Mouse (Mus musculus) adrenal gland, postnatal 10 days (tissue): Measurements from ENCODE around the gene Rrp1b. TPM values are rescaled to one million over a fixed set of nuclear protein-coding genes. Genes with fewer than 3 reads are reported as not detected.

Experiments
- DNase-seq: peaks from one replicate; pipeline ENCODE4 v3.0.0; 2021; ENCODE audit warnings: mixed read lengths
- long read RNA-seq, 2 experiments: library from polyadenylated mRNA; stranded (forward); transcript quantifications; one replicate each; pipeline ENCODE4 v2.0.0; 2021
- total RNA-seq, 2 experiments: library from RNA; stranded (reverse); gene quantifications; 2 replicates each; pipeline ENCODE4 v1.2.3; 2021

Gene Rrp1b
- total RNA-seq = 10 to 100 TPM; 15.5 to 21.7 TPM
- long read RNA-seq, experiment 1, partial matches to known transcripts = 0 of 2 reads
- long read RNA-seq, experiment 1, other reads (novel, unspliced or antisense) = 2 of 2 reads
- long read RNA-seq, experiment 2, partial matches to known transcripts = 1 of 2 reads
- long read RNA-seq, experiment 2, other reads (novel, unspliced or antisense) = 1 of 2 reads

DNA sequence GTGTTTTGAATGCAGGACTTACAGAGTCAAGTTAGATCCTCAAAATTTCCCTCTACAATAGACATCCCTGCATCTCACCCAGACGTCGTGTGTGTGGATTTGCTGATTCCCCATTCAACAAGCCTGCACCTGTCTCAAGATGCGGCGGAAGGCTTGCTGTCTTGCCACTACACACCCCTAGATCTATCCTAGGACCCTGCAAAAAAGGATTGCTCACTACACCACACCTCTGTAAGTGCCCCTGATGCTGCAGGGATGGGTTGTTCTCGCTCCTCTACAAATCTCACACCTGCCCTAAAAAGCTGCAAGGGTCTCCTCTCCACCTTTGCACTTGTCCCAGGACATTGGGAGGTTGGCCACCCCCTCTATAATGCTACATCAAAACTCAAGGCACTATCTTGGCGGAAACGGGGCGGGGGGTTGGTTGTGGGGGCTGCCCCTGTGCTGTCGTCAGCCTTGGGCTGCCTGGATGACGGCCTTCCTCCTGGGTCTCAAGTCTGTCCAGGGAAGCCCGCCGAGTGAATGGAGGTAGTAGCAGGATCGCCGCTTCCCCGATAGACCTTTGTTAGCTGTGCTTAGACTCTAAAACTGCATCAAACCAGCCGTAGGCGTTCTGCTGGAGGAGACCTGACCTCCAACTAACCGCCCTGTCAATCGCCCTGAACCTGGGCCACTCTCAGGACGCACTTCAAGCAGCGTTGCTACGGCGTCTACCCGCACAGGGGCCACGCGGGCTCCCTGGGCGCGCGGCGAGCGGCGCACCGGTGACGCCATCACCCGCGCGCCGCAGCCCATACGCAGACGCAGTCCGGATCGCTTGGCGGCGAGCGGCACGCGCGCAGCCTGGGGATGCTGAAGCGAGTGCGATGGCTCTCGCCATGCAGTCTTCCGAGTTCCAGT is at the start of gene Rrp1b, which contains the start of gene Hsf2bp:
Gene Rrp1b, plus strand, starts transcription at position 492 of the 900 bp plus-strand sequence.
Gene Hsf2bp, minus strand, starts transcription at position 741 of the 900 bp plus-strand sequence.
- peak; percentile 90 for DNase-seq

GRCm38 (mm10) chr17:31986915-31987314 is 49.0 kb upstream of the Rrp1b start:
- no peak for DNase-seq

DNA sequence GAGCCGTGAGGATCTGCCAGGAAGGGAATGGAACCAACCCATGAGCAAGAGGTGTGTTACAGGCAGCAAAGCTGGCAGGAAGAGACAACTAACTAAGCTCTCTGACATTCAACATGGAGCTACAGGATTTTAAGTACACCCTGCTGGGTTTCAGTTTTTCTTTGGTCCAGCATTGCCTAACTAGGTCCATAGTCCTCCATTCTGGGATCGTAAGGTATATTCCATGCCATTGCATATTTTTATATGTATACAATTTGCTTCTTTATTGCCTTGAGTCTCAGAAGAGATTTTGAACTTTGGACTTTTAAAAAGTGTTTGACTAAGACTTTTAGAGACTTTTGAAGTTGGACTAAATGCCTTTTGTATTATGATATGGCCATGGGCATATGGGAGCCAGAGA is 46.9 kb upstream of the Rrp1b start:
- DNase-seq = no peak

- DNase-seq = no peak
Observed at GRCm38 (mm10) chr17:31992004-31992403, 43.9 kb upstream of the Rrp1b start.

- no peak for DNase-seq
Observed at GRCm38 (mm10) chr17:31993354-31993753, 42.5 kb upstream of the Rrp1b start.

GRCm38 (mm10) chr17:31994132-31994531 is 41.8 kb upstream of the Rrp1b start:
- DNase-seq = no peak

GRCm38 (mm10) chr17:31995784-31996183 is 40.1 kb upstream of the Rrp1b start:
- DNase-seq = no peak

DNA sequence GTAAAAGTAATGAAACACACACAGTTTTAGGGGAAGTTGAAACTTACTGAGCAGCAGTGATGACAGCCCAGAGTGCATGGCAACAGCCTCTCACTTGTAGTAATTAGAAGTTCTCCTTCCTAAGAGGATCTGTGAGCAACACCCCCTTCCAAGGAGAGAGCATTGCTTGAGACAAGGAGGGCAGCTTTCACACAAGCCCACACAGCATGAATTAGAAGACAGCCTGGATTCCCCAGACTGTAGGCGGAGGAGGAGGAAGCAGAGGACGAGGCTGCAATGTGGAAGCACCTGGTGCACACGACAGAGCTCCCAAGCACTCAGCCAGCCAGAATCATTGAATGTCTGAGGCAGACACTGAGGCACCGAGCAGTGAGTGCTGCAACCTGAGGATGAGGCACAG is 39.6 kb upstream of the Rrp1b start:
- DNase-seq = no peak

DNA sequence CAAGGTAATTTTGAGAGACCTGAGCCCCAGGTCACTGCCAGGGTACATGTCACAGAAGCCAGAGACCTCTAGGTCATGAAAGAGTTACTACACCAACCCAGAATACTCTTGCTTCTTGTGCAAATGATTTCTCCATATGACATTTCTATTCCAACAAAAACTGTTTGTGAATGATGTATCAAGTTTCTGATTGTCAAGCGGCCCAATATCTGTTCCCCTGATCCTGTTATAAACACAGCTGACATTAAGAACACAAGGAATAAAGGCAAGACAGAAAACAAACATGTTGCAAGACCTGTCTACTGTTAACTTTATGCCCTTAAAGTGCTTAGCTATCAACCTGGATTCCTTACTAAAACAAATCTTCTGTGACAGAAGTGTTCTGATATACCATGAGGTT is 37.5 kb upstream of the Rrp1b start:
- no peak for DNase-seq

DNA sequence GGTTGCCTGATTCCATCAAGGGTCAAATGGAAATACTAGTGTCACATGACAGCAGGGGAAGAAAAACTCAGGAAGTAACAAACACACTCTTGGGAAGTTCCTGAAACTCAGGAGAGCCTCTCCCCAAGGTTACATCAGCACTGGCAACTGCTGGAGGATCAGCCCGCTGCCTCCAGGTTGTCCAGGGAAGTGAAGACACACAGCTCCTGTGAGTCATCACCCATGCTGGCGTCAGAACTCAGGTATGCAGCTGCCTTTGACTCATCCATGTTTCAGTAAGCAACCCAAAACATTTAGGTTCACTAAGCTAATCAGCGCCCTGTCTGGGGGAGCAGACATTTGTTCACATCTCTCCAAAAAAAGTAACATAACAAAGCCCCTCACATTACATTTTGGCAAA is 32.6 kb upstream of the Rrp1b start:
- DNase-seq = no peak

- no peak for DNase-seq
Observed at GRCm38 (mm10) chr17:32006800-32007199, 29.1 kb upstream of the Rrp1b start.

GRCm38 (mm10) chr17:32011694-32012093 is 24.2 kb upstream of the Rrp1b start:
- no peak for DNase-seq

GRCm38 (mm10) chr17:32012254-32012653 is 23.6 kb upstream of the Rrp1b start:
- no peak for DNase-seq

- no peak for DNase-seq
Observed at GRCm38 (mm10) chr17:32013659-32014058, 22.2 kb upstream of the Rrp1b start.

DNA sequence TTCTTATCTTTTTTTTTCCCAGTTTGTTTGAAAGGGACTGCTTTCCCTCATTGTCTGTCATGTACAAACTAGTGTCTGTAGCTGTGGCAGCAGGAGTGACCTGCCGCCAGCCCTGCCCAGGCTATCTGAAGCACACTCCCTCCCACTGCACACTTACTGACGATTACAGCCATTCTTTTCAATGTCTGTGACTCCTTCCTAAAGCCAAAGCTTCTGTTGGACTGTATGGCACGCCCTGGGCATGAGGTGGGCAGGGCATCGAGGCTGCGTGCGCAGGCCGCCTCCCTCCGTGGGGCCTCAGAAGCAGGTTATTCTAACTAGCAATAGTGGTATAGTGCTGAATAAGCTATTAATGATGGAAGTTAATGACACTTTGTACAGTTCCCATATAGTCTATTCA is 19.4 kb upstream of the Rrp1b start:
- DNase-seq = no peak

DNA sequence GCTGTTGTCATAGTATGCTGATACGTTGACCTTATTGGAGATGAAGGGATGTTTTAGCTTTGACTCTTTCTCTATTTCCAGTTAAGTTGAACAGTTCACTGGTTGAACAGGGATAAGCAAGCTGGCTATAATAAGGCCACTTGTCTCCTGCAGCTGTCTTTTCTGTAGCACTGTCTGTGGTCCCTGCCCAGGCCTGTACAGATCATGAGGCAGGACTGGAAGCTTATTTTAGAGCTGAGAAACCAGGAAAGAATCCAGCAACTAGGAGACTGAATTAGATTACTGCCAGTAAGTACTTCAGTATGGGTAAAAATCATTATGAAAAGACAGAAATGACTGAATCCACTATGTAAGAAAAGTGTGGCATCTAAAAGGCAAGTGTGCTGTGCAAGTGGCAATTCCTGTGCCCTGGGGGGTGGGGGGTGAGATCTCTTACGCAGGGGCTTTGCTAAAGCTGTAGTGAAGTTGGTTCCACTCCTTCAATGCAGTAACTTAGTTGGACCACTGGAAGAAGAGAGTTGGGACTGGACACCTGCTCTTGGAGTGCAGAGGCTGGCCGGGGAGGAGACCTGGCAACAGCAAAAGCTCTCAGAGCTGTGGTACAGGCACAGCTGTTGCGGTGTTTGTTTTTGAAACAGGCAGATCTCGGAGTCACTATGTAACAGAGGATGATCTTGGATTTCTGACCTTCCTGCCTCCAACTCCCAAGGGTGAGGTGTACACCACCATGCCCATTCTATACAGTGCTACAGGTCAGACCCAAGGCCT is 17.6 kb upstream of the Rrp1b start:
- no peak for DNase-seq

DNA sequence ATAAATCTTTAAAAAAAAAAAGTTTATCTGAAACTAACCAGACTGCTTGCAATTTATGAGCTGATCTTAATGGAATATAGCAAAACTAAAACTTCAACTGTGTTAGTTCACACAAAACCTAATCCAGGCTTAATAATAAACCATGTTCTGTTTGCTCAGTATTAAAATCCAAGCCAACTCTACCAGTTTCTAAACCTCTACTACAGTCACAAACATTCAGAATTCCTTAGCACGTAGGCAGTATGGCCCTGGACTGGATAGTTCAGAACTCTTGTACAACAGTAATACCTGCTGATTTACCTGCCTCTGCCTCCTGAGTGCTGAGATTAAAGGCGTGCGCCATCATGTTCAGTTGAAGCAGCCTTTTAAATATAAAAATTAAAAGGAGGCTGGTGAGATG is 13.9 kb upstream of the Rrp1b start:
- no peak for DNase-seq

GRCm38 (mm10) chr17:32022551-32022950 is 13.3 kb upstream of the Rrp1b start:
- no peak for DNase-seq

GRCm38 (mm10) chr17:32023088-32023487 is 12.8 kb upstream of the Rrp1b start:
- DNase-seq = peak; percentile 25

DNA sequence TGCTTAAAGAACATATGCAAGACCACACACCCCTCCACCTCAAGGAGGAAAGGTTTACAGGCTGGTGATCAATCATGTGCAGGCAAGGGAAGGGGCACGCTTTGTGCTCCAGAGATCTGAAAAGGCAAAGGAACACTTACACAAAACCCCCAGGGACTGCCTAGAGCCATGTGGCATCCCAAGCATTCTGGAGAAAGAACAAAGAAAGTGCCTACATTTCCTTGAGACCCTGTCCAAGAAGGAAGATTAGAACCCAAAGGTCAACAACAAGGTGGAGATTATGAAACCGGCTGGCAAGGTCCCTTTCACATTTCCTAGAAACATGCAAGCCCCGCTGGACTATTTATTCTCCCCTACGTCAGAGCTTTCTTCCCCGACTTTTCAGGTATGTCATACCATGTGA is 11.2 kb upstream of the Rrp1b start:
- DNase-seq = peak; percentile 47

DNA sequence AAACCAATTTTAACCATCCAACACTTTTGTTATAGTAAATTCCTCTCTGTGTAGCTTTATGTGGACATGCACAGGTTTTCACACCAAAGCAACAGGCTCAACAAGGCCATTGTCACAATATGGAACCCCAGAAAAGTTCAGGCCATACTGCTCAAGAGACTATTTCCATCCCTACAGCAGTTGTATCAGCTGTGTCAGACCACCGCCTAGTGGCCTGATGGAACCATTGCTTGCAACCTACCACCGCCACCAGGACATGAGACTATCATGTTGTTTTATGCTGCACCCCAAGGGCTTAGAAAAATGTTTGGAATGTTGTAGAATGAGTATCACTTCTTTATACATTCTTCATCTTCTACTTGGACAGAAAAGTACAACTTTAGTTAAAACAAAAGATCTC is 10.5 kb upstream of the Rrp1b start:
- peak; percentile 76 for DNase-seq

GRCm38 (mm10) chr17:32027666-32028065 is 8.2 kb upstream of the Rrp1b start:
- DNase-seq = peak; percentile 24

DNA sequence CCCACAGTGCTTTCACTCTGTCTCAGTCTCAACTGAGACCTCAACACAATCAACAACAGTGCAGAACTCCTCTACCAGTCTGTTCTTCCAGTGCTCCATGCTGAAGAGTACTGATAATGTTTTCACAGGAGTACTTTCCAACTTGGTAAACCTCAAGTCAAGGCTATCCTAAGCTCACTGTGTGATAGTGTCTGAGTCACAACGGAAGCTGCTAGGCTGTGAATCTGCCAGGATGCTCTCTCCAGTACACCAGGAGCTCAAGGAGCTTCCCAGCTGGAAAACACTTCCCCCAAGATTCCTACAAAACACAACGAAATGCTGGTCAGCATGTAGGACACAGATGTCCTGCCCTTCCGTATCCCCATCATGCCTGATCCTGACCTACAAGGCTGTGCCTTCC is 7.6 kb upstream of the Rrp1b start:
- peak; percentile 22 for DNase-seq
